Mouse (Mus musculus): ENCODE data around the gene Dctn5.

- TF ChIP-seq POLR2A (IDR thresholded peaks at IDR 0.05; ENCODE audit: insufficient read depth, low read depth, low read length) (no peak), CTCF (IDR thresholded peaks at IDR 0.05; ENCODE audit: insufficient read depth, low read depth, low read length) (no peak)
Measured at GRCm38 (mm10) chr7:122191097-122191496, 58.3 kb downstream of the Dctn5 start.
